Mouse (Mus musculus): ENCODE results near the gene Lix1l.

Lix1l gene

DNA sequence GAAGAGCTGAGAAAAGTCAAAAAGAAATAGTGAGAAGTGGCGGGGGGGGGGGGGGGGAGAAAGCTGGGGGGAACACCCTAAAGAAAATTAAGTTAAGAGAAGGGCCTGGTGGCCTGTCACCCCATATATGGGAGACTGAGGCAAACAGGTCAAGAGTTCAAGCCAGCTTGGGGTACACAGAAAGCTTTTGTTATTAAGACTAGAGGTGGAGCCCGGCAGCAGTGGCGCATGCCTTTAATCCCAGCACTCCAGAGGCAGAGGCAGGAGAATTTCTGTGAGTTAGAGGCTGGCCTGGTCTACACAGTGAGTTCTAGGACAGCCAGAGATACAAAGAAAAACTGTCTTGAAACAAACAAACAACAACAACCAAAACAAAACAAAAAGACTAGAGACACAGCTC lies 35.8 kb upstream of the Lix1l start:
- DNase-seq (ENCODE audit: low spot score) = no peak

DNA sequence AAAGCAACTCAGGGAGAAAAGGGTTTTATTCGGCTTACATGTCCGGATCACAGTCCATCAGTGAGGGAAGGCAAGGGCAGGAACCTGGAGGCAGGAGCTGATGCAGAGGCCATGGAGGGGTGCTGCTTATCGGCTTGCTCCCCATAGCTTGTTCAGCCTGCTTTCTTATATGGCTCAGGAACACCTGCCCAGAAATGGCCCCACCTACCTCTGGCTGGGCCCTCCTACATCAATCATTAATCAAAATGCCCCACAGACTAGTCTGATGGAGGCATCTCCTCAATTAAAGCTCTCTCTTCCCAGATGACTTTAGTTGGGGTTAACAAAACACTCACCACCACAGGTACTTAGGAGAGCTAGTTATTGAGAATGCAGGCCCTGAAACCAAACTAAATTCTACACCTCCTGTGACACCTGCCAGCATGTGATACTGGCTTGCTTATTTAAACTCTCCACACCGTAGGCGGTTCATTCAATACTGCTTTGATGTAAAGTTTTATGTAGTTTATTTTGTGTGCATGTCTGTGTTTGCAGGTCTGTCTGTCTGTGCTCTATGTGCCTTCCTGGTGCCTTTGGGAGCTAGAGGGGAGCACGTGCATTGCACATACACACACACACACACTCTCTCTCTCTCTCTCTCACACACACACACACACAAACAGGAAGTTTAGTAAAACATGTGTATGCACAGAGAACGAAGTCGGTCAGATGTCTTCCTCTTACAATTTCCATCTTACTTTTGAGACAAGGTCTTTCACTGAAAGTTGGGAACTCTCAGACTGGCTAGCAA lies 34.1 kb upstream of the Lix1l start:
- no peak for DNase-seq (ENCODE audit: low spot score)

DNA sequence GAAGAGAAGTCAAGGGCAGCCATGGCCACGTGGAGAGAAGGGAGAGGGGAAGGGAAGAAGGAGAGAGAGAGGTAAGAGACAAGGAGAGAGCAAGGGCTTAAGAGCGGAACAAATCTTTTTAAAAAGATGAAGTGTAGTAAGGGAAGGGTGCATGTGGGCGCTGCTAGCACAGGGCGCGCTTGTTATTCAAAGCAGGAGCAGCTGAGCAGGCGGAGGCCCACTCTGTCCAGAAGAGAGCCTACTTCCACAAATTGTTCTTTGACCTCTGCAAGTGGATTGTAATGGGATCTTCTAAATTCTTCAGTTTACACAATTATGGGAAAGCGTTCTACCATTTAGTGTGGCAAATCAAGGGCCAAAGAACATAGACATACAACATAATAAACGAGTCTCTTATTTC lies 32.3 kb upstream of the Lix1l start:
- DNase-seq (ENCODE audit: low spot score) = no peak

DNA sequence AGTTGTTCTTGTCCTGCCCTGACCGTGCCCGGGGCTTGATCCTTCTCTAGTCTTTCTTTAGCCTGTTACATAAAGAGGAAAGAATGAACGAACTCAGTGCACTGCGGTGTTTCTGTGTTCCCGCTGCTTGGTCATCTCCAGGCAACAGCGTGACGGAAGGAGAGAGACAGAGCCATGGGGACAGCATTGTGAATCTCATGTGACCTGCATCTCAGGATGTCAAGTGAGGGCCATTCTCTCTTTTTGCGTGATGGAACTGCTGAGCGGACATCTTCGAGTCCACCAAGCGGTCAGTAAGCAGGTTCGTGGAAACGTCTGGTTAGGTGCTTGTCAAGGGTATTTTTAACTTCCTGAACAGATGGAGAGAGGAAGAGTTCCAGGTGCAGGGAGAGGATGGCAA lies 31.4 kb upstream of the Lix1l start:
- no peak for DNase-seq (ENCODE audit: low spot score)

DNA sequence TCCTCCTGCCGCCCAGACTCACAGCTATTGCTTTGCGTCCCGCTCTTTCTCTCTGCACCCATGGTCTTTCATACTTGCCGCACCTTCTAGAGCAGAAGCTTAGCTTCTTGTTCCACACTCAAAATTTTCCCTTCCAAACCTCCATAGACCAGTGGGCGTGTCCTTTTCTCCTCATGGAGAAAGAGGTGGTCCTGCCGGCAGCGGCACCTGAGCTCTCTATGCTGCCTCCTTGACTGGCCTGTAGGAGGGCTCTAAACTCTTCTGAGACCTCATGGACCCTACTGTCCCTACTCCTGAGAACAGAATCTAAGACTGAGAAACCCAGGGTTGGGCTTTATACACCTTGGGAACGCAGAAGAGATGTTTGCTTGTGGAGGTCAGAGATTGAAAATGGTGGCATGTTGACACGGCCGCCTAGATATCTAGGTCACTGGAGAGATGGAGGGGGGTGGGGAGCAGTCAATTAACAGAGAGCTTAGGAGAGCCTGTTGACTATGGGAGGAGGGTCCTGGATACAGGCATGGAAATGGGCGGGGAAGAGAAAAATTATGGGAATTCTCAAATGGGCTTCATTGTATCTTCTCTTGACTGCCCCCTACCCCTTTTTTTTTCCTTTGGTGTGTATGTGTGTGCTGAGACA lies 30.9 kb upstream of the Lix1l start:
- no peak for DNase-seq (ENCODE audit: low spot score)

DNA sequence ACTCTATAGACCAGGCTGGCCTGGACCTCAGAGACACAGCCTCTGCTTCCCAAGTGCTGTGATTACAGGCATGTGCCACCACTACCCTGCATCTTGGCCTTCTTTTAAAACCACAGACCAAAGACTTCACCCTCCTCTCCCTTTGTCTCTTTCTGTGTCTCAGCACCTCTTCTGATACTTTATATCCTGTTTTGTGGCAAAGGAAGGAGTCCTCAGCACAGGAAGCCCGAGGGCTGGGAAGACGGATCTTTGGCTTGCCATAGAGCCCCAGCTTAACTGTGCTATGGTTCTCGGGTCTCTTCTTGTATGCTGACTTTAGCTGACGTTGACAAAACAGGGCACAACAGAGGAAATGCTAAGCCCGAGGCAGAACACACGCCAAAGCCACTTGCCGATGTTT lies 30.3 kb upstream of the Lix1l start:
- no peak for DNase-seq (ENCODE audit: low spot score)

DNA sequence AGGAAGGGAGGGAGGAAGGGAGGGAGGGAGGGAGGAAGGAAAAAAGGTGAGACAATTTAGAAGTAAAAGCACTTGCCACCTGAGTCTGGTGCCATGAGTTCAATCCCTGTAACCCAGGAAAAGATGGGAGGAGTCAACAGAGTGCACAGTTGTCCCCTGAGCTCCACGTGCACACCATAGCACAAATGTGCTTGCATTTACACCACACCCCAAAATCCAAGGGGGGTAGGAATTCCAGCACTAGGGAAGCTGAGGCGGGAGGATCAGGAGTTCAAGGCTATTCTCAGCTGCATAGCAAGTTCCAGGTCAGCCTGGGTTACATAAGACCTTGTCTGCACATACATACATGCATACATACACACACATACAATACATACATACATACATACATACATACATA lies 29.6 kb upstream of the Lix1l start:
- DNase-seq (ENCODE audit: low spot score) = no peak

DNA sequence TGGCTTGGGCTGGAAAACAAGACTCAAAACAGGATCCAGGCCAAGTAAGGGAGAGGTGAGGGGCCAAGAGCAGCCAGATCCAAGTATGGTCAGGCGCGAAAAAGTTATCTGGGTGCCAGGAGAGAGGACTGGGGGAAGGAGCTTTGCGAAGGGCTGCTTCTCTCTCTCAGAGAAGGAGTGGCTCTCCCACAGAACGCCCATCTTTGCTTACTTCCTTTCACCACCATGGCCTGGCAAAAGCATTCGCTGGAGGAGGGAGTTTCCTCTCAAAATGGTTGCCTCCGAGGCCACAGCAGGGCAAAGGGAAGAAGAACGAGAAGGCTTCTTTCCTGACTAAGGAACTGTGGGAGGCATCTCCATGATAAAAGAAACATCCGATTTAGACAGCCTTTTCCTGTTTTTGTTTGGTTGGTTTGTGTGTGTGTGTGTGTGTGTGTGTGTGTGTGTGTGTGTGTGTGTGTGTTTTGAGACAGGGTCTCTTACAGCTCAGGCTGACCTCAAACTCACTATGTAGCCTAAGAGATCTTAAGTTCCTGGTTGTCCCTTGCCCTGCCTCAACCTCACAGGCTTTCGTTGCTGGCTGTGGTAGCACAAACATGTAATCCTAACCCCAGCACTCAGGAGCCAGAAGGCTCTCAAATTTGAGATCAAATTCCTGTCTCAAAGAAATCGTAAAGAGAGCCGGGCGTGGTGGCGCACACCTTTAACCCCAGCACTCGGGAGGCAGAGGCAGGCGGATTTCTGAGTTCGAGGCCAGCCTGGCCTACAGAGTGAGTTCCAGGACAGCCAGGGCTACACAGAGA lies 28.9 kb upstream of the Lix1l start:
- no peak for DNase-seq (ENCODE audit: low spot score)

DNA sequence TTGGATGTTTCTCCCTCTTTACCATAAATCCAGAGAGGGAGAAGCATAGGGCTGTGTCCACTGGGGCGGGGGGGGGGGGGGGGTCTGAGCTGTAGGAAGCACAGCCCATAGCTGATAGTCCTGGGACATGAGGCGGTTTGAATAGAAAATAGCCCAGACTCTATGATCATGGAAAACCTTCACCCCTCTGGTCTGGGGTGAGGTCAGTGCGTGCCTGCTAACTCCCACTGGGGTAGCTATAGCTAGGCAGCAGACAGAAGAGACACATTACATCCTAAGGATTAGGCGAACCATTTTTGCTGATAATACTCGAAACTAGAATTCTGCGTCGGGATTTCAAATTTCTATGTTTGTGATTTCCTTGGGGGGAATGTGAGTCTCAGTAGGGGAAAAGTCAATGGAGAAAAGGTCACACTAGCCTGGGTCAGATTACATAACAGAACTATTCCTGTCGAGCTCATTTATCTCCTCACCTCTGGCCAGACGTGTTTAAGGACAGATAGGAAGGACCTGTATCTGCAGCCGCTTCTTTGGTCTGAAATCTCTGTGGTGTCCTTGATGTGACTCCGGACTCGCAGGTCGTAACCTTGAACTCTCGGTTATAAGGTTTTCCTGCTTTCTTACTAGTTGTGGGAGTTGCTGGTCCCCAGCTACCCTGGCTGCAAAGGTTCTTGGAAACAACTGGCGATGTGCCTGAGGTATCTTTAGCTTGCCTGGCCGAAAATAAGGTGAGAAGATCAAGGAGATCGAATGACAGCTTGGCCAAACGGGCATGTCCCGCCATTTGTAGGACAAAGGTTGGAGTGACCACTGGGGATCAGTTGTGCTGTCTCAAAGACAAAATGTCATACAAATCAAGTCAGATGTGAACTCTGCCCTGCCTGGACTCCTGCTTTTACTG lies 27.1 kb upstream of the Lix1l start:
- no peak for DNase-seq (ENCODE audit: low spot score)

DNA sequence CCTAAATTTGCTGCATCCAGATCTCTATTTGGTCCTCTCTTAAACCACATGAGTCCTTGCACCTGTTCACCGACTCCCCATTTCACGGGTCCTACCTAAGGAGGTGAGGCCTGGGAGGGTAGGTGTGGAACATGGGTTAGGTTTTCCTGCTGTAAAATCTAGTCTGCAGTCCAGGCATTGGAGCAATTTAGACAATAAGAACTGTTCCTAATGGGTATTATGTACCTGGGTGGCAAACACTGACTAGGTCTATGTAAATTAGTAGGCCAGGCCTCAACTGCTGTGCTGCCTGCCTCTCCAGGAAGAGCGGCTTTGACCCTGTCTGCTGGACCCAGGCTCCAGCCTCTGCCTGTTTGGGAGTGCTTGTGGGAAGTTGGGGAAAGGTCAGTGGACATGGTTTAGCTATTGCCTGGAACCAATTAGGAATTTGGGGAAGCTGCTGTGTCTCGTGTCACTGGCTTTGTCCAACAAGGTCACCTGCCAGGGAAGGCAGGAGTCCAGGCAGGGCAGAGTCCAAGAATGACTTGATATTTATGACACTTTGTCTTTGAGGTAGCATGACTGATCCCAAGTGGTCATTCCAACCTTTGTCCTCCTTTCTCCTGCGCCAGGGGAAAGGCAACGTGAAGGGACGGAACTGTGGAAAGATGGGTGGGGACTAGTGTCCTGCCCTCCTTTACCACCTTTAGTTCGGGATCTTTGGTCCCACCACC lies 25.5 kb upstream of the Lix1l start:
- DNase-seq (ENCODE audit: low spot score) = no peak

DNA sequence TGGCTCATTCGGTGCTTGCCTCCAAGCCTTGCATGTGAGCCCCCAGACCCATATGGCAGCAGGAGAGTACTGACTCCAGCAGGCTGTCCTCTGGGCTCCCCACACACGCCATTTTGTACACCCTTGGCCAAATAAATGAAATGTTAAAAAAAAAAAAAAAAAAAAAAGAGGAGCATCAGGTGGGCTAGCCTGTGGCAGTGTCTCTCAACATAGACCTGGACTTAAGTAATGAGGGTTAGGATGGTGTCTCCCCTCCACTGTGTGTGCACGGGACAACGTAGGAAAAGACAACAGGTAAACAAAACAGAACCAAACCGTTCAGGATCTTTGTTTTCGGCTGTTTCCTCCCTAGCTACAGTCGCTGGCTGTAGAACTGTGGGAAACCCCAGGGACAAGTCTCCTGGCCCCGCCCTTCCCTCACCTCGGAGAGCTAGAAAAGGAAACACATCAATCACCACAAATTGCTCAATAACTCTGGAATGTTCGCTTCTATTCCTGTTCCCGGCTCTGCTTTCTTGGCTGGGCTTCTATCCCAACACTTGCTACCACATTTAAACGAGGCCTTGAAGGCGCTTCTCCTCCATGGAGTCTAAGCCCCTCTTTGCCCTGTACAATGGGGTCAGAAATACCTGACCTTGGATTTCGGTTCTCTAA lies 24.8 kb upstream of the Lix1l start:
- DNase-seq (ENCODE audit: low spot score) = peak; percentile 68

DNA sequence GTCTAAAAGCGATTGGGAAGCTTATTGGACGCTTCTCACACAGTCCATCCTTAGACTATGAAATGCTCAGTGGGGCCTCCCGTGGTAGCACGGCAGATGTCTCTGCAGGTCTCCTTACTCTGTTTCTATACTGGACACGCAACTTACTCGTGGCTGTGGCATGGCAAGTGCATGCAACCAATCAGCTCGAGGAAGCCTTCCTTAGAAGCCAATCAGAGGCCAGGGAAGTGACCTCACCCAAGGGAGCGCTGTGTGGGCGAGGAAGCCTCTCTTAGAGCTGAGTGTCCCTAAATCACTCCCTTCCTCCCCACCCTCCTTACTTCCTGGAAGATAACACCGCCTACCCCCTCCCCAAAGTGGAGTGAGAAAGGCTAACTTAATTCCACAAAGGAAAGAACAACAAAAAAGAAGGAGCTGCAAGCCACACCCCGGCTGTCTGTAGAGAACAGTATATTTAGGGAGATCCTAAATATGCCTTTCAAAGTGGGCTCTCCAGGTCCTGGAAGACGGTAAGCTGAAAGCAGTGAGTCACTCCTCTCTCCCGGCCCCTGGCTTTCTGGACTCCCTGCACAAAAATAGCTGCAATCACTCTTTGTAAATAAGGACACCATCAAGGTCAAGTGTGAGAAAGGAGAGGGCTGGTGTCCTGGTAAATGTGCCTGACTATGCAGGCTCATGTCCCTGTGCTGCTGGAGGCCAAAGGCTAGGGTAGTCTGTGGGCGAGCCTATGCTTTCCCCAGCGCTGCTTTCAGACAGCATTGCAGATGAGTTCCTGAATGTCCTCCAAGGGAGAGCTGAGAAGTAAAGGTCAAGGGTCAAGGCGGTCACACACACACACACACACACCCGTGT lies 24.0 kb upstream of the Lix1l start, which contains the start of gene Gm16253:
Gene Gm16253 (plus strand): TSS at position 295 of the 852 bp plus-strand sequence.
- DNase-seq (ENCODE audit: low spot score) = peak; percentile 90

DNA sequence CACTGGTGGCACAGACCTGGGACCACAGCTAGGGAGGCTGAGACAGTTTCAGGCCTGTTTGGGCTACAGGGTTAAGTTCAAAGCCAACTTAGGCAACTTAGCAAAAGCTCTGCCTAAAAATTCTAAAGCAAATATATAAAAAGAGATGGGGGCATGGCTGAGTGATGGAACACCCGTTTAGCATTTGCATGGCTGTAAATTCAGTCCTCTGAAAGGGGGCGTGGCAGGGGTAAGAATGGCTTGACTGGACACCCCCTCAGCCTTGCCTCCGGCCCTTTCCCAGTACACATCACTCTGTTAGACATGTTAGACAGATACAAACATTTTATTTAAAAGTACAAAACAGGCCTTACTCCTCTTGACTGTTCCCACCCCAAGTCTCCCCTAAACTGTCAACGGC lies 23.4 kb upstream of the Lix1l start:
- DNase-seq (ENCODE audit: low spot score) = no peak

DNA sequence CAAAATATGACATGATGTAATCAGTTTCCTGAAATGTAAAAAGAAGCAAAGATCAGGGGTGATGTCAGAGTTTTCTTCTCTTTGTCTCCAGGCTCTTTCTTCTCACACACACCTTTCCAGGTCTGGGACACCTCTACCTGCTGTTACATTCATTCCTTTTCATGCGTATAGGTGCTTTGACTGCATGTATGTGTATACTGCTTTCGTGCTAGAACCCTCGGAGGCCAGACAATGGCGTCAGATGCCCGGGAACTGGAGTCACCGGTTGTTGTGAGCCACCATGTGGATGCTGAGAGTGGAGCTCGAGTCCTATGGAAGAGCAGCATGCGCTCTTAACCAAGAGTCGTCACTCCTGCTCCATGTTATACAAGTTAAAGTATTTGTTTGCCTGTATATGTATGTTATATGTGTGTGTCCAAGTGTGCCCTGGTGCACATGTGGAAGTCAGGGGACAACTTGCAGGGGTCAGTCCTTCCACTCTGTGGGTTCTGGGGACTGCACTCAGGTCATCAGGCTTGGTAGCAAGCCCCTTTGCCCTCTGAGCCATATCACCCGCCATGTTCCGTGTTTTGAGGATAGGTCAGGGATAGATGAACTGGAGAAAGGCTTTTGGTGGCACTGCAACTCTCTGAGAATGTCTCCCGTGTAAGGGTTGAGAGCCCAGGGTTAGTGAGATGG lies 22.2 kb upstream of the Lix1l start:
- DNase-seq (ENCODE audit: low spot score) = no peak

DNA sequence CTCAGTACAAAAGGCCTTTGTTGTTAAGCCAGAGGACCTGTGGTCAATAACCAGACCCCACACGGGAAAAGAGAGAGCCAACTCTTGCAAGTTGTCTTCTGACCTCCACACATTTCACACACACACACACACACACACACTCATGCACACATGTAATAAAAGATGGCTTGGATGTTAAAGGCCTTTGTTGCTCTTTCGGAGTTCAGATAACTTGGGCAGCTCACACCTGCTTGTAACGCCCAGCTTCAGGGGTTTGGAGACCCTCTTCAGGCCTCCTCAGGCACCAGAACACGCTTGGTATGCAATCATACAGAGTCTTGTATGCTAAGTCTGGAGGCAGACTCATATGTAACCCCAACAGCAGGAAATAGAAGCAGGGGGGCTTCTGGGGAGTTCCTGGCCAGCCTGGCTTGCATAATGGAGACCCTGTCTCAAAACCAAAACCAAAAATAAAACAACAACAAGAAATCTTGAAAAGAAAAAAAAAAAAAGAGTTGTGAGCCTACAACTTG lies 21.7 kb upstream of the Lix1l start:
- DNase-seq (ENCODE audit: low spot score) = no peak

DNA sequence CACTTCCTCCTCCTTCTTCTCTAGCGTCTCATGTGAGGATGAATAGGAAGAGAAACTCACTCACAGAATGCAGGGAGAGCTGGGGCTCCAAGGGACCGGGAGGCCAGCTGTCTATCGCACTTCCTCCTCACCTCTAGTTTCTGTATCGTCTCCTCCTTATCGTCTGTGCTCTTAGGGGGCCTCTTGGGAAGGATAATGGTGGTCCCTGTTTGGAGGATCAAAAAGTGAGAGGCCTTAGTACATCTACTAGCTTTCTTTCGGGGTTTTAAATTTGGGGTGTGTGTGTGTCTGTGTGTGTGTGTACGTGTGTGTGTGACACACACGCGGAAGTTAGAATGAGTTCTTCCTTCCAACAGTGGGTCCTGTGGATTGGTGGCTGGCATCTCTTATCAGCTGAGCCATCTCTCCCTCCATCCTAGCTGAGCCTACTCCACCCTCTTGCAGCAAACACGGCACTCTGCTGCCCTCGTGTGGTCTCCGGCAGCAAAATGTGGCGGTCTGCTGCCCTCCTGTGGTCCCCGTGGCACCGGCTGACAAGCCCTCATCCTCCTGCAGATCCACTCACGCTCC lies 21.0 kb upstream of the Lix1l start:
- DNase-seq (ENCODE audit: low spot score) = peak; percentile 79

DNA sequence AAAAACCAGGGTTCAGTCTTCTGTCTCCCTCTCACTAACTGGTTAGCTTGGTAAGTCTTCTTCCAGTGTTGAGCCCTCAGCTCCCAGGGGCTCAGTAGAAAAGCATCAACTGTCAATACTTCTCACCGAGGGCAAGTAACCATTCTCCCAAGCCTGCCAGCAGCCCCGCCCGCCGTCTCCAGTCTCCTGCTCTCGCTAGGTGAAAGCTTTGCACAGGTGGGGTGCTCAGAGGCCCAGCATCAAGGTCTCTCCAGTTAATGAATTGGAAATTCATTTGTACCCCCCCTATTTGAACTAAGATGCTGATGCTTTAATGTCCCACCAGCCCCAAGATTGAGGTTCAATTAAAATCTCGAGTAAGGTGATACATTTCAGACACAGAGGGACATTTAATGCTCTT lies 19.8 kb upstream of the Lix1l start:
- DNase-seq (ENCODE audit: low spot score) = no peak

DNA sequence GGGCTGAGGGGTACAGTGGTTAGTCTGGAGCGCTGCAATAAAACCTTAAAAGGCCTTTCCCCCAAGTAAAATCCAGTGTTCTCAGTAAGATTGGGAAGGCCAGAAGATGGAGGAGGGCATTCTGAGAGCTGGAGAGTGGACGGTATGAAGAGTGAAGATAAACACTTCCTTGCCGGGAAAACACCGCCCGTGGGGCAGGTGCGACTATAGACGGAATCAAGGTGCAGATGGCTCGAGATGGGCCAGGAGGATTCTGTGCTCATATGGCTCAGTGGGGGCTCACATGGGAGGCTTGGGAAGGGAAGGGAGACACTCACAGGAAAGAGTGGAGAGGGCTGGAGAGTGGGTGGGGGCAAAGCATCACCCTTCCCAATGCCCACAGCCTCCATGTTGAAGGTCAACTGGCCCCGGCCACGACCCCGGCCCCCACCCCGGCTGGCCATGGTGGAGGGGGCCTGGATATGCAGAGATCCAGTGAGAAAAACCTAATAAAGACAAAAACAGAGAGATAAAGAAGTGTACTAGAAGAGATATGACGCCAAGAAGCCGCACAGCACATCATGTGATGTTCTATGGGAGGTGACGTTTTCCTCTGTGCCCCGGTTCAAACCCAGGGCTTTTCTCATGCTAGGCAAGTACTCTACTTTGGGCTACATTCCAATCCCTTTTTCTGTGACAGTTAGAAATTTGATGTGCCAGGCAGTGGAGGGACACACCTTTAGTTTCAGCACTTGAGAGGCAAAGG lies 19.0 kb upstream of the Lix1l start:
- no peak for DNase-seq (ENCODE audit: low spot score)
